Mouse (Mus musculus) limb, embryonic 10.5 days (tissue): ENCODE data around the gene Hpf1. TPM values are rescaled to one million over a fixed set of nuclear protein-coding genes. Genes with fewer than 3 reads are reported as not detected.
A peak's percentile ranks its signal among the peaks of the same experiment; 100 is the strongest.

Experiments used
- DNase-seq: peaks from one replicate; pipeline ENCODE4 v3.0.0-alpha.2; 2017; ENCODE audit warnings: low spot score
- H3K27ac ChIP-seq: fragments of 300-500 bp; sonication (generic); 2 replicates; pipeline ENCODE4 v1.5.1; 2016; ENCODE audit warnings: mild to moderate bottlenecking
- H3K27me3 ChIP-seq: fragments of 300-500 bp; sonication (generic); 2 replicates; pipeline ENCODE4 v1.6.1; 2016; ENCODE audit warnings: low read depth, mild to moderate bottlenecking; ENCODE audit not compliant: poor library complexity, severe bottlenecking
- H3K36me3 ChIP-seq: fragments of 300-500 bp; sonication (generic); 2 replicates; pipeline ENCODE4 v1.6.1; 2016; ENCODE audit warnings: mild to moderate bottlenecking, moderate library complexity
- H3K4me1 ChIP-seq: fragments of 300-500 bp; sonication (generic); 2 replicates; pipeline ENCODE4 v1.6.1; 2016
- H3K4me3 ChIP-seq: fragments of 300-500 bp; sonication (generic); 2 replicates; pipeline ENCODE4 v1.5.1; 2016; ENCODE audit warnings: mild to moderate bottlenecking, moderate library complexity
- H3K9me3 ChIP-seq: fragments of 300-500 bp; sonication (generic); replicated peaks from 2 replicates; pipeline ENCODE4 v1.6.1; 2016; ENCODE audit warnings: mild to moderate bottlenecking
- whole genome bisulfite sequencing: fragments of 180-500 bp; shearing (Covaris S2); methylation state at CpG from one replicate; pipeline ENCODE4 v1.1.7; 2016; 5-methylcytosine and 5-hydroxymethylcytosine counted together
- polyA plus RNA-seq: library from polyadenylated mRNA; unstranded; fragments of >200 nt; fragmentation: Nextera tagmentation; extraction: Ambion mirVana; gene quantifications from 2 replicates; pipeline ENCODE4 v1.2.1, GENCODE M21; 2016

Hpf1 gene
- polyA plus RNA-seq, result 110 and 116 TPM in 2 replicates

DNA sequence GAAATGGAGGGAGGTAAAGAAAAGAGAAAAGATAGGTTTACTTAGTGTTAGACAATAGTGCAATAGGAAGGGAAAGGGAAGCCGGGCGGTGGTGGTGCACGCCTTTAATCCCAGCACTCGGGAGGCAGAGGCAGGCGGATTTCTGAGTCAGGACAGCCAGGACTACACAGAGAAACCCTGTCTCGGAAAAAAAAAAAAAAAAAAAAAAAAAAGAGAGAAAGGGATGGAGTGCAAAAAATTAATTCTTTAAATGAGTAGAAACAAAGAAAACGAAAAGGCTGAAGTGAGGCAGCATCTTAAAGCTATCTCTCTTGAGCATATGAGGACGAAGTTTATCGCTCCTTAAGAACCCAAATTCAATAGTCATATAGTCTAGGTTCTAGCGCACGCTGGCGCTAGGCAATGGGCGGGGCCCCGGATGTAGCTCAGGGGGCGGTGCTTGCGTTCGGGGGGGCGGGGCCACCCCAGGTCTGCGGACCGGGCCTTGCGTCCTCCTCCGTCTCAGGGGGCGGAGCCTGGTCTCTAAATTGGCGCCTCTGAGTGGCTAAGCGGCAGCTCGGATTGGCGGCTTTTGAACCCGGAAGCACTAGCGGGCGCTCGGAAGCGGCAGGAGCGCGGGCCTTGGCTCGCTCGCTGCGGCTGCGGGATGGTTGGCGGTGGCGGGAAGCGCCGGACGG, at the start of gene Hpf1:
TSS of gene Hpf1 (plus strand) at position 576 of the 677 bp plus-strand sequence.
- no peaks in the 10 kb centered on the region for H3K27me3 ChIP-seq
- 6% methylated on average over 43 of the region's 43 CpGs for WGBS
- H3K4me3 ChIP-seq, result peak within 1 kb of the TSS; percentile 76
- peaks cover 23% of the 10 kb centered on the region for H3K36me3 ChIP-seq
- H3K9me3 ChIP-seq, result no peaks in the 10 kb centered on the region
- H3K4me1 ChIP-seq, result peaks cover 20% of the 10 kb centered on the region
- peak within 1 kb of the TSS; percentile 90 for H3K27ac ChIP-seq
- DNase-seq, result peak; percentile 94

DNA sequence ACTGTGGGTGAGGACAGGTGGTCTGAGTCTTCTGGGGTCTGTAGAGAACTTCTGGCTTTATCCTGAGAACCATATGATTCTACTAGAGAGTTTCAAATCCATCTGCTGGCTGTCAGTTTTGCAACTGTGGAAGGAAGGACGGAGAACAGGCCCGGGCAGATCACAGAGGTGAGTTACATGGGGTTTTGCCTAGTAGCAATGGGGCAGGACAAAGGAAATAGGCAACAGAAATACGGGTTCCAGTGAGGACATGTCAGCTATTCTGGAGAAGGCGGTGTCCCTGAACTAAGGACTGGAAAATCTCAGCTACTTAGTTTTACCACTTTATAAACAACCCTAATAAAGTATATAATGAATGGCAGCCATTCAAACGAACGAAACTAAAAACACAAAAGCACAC, 47.8 kb upstream of the Hpf1 start:
- WGBS, result 72% methylated on average over 6 of the region's 6 CpGs
- no peaks in the 10 kb centered on the region for H3K9me3 ChIP-seq

DNA sequence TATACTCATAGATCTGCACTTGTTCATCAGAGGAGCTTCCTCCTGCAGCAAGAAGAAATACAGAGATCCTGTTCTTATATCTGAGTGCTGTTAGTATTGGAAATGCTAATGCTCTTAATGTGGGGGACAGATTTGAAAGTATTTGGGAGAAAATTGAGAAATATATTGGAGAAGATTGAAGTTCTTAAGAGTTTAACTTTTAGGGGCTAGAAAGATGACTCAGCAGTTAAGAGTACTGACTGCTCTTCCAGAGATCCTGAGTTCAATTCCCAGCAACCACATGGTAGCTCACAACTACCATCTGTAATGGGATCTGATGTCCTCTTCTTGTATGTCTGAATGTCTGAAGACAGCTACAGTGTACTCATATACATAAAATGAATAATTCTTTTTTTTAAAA, 32.7 kb upstream of the Hpf1 start:
- Histone ChIP-seq H3K4me3 (no peak overlapping the region), H3K27ac (no peak overlapping the region)

More for the DNA sequence above, 47.8 kb upstream of the Hpf1 start:
- Histone ChIP-seq H3K27me3 (no peaks in the 10 kb centered on the region), H3K4me3 (no peak overlapping the region), H3K4me1 (no peaks in the 10 kb centered on the region), H3K27ac (no peak overlapping the region), H3K36me3 (no peaks in the 10 kb centered on the region)
- no peak for DNase-seq

DNA sequence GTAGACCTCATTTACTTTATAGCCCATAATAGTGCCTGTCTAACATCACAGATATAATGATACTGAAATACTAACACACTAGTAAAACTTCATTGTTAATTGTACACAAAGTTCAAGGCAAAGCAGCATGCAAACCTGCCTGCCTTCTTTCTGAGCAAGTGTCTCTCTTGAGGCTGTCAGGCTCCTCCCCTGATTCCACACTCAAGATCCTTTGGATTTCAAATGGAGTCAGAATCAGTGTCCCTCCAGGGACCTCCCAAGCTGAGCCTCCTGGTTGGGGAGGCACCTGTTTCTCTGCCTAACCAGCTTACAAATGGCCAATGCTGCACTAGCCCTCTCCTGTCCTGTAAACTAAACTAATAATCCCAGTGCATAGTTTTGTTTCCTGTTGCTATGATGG, 32.1 kb upstream of the Hpf1 start:
- no peaks in the 10 kb centered on the region for H3K36me3 ChIP-seq
- no peaks in the 10 kb centered on the region for H3K27me3 ChIP-seq
- H3K4me1 ChIP-seq, result no peaks in the 10 kb centered on the region
- no peak for DNase-seq
- no peaks in the 10 kb centered on the region for H3K9me3 ChIP-seq
- H3K27ac ChIP-seq, result no peak overlapping the region
- no peak overlapping the region for H3K4me3 ChIP-seq

More for the DNA sequence above, 32.7 kb upstream of the Hpf1 start:
- Histone ChIP-seq H3K9me3 (no peaks in the 10 kb centered on the region), H3K27me3 (no peaks in the 10 kb centered on the region), H3K36me3 (no peaks in the 10 kb centered on the region), H3K4me1 (no peaks in the 10 kb centered on the region)
- DNase-seq, result no peak

DNA sequence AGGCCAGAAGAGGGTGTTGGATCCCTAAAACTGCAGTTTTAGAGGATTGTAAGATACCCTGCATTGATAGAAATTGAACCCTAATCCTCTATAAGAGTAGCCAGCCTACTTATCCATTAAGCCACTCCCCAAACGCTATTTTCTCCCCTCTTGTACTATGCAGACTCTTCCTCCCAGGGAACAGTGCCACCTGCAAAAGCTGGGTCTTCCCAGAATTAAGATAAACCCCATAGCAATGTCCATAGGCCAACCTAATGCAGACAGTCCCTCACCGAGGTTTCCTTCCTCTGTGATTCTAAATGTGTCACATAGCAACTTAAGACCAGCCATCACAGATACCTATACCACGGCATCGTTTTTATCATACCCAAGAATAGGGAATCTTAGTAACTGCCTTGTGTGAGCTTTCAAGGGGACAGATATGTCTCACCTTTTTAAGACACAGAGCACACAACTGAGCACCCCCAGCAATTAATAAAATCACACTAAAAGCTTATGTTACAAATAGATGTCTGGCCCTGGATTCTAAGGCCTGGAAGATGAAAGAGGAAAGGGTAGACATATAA, 31.2 kb upstream of the Hpf1 start:
- no peak overlapping the region for H3K27ac ChIP-seq
- H3K36me3 ChIP-seq, result no peaks in the 10 kb centered on the region
- H3K9me3 ChIP-seq, result no peaks in the 10 kb centered on the region
- no peaks in the 10 kb centered on the region for H3K27me3 ChIP-seq
- H3K4me1 ChIP-seq, result no peaks in the 10 kb centered on the region
- no peak for DNase-seq
- H3K4me3 ChIP-seq, result no peak overlapping the region
- WGBS, result 78% methylated on average over 4 of the region's 4 CpGs

DNA sequence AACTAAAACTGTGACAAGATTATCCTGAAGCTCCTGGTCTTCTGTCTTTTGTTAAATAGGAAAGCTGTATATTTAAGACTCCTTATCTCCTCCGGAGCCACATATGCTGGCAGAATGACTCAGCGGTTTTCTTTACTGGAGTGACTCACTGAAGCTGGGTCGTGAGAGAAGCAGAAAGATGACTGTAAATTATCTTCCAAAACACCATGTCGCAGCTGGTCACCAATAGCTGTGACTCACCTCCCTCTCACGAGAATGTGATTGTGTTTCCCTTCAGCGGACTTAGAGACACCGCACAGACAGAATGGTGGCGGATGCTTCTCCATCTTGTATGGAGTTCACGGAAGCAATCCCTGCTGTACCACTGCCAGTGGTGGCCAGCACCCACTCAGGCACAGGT, 30.6 kb upstream of the Hpf1 start:
- Histone ChIP-seq H3K36me3 (no peaks in the 10 kb centered on the region), H3K9me3 (no peaks in the 10 kb centered on the region), H3K4me1 (no peaks in the 10 kb centered on the region), H3K27me3 (no peaks in the 10 kb centered on the region), H3K27ac (no peak overlapping the region), H3K4me3 (no peak overlapping the region)
- WGBS, result 85% methylated on average over 9 of the region's 9 CpGs
- DNase-seq, result no peak

DNA sequence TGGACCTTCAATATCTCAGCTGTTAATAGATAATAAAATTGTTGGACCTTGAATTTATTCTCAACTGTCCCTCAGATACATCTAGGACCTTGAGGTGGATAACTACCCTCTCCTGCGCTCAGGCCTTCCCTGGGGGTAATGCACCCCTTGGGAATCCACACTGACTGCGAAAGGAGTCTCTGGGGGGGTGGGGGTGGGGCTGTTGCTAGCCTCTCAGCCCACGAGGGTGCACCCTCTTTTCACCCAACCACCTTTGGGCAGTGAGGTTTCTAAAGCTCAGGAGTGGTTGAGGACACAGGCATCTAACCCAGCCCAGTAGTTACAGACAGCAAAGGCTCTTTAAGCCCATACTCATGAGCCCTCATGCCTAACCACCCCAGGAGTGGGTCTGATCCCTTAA, 29.5 kb upstream of the Hpf1 start:
- WGBS, result 75% methylated on average over 3 of the region's 3 CpGs
- DNase-seq, result no peak
- Histone ChIP-seq H3K4me1 (no peaks in the 10 kb centered on the region), H3K27me3 (no peaks in the 10 kb centered on the region), H3K9me3 (no peaks in the 10 kb centered on the region), H3K4me3 (no peak overlapping the region), H3K36me3 (no peaks in the 10 kb centered on the region), H3K27ac (no peak overlapping the region)

DNA sequence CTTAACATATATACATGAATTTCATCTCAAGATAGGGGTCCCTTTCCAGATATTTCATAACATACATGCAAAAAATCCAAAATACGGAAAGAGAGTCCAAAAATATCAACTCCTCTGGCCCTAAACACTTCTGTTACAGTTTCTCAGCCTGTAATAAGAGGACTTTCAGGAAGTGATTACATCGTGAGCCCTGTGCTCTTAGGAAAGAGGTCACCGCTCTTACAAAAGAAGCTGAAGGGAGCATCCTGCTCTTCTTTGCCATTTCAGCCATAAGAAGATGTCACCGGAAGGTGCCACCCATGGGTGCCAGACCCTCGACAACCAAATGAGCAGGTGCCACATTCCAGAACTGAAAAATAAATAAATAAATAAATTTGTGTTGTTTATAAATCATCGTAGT, 28.4 kb upstream of the Hpf1 start:
- WGBS, result 90% methylated on average over 6 of the region's 6 CpGs
- no peaks in the 10 kb centered on the region for H3K9me3 ChIP-seq
- no peaks in the 10 kb centered on the region for H3K27me3 ChIP-seq
- H3K4me1 ChIP-seq, result no peaks in the 10 kb centered on the region
- no peak for DNase-seq
- H3K27ac ChIP-seq, result no peak overlapping the region
- no peak overlapping the region for H3K4me3 ChIP-seq
- no peaks in the 10 kb centered on the region for H3K36me3 ChIP-seq

DNA sequence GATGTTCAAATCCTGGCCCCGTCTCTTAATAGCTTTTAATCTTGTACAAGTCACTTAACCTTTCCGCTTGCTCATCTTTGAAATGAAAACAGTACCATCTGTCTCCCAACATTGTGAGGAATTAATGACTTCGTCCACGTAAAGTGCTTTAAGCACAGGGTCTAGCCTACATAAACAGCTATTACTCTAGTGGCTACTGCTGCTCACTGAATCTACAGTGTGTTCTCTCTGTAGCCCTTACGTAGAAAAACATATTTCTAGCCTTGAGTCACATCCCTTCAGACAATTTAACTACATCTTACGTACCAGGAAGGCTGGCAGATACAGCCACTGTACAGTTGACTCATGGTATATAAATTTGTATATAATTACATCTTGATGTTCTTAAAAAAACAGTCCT, 25.3 kb upstream of the Hpf1 start:
- H3K9me3 ChIP-seq, result no peaks in the 10 kb centered on the region
- no peaks in the 10 kb centered on the region for H3K4me1 ChIP-seq
- no peaks in the 10 kb centered on the region for H3K27me3 ChIP-seq
- WGBS, result 86% methylated on average over 6 of the region's 6 CpGs
- DNase-seq, result no peak
- H3K36me3 ChIP-seq, result no peaks in the 10 kb centered on the region
- no peak overlapping the region for H3K27ac ChIP-seq
- H3K4me3 ChIP-seq, result no peak overlapping the region

DNA sequence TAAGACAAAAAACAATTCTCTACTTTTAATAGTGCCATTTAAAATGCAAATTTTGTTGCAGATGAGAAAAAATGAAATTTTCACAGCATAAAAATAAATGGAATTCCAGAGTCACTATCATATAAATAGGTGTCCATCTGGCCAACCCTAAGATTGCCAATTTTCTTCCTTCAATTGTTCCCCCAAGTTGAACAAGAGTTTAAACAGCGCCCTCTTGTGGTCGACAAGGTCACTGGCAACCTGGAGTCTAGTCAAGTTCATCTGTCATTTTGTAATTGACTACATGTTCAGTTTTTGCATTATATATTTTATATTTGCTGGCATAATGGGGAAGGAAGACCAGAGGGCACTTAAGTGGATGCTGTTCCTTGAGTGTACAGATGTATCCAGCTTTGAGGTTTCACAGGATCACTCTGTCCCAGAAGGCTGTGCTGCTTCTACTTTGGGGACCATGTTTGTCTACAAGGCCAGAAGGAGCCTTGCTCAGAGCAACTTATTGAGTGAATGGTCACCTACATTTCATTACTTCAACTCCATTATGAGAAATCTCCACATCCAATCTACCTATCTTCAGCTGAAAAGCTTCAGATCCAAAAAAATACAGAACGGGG, 24.6 kb upstream of the Hpf1 start:
- H3K4me3 ChIP-seq, result no peak overlapping the region
- no peak overlapping the region for H3K27ac ChIP-seq
- peak; percentile 69 for DNase-seq
- no peaks in the 10 kb centered on the region for H3K27me3 ChIP-seq
- 34% methylated on average over 3 of the region's 3 CpGs for WGBS
- no peaks in the 10 kb centered on the region for H3K4me1 ChIP-seq
- no peaks in the 10 kb centered on the region for H3K36me3 ChIP-seq
- H3K9me3 ChIP-seq, result no peaks in the 10 kb centered on the region

DNA sequence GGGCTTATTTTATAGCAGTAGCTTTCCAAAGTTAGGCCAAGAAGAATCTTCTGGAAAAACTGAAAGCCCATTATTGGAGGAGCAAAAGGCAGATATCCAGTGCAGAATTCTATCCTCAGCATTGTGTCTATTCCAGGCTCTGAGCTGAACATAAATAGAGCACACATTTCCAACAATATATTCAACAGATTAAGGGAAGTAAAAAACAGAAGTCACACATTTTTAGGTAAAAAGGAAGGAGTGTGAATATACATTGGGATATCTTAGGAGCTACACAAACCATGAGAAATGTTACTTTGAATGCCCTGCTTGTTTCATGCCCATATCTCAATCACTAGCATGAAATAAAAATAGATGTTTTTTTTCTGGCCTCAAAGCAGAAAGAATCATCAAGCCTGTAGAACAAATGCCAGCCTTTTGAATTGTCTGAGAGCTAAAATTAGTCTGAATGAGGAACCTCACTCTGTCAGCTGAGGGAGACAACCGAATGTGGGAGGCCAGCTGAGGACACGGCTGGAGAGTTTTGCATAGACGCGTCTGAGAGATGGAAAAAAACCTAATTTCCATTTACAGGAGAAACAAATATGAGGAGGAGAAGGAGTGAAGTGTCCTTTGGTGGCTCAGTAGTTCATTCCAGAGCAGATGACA, 22.6 kb upstream of the Hpf1 start:
- no peak for DNase-seq
- Histone ChIP-seq H3K9me3 (no peaks in the 10 kb centered on the region), H3K27ac (no peak overlapping the region), H3K4me1 (no peaks in the 10 kb centered on the region), H3K36me3 (no peaks in the 10 kb centered on the region), H3K27me3 (no peaks in the 10 kb centered on the region), H3K4me3 (no peak overlapping the region)
- 87% methylated on average over 4 of the region's 4 CpGs for WGBS

DNA sequence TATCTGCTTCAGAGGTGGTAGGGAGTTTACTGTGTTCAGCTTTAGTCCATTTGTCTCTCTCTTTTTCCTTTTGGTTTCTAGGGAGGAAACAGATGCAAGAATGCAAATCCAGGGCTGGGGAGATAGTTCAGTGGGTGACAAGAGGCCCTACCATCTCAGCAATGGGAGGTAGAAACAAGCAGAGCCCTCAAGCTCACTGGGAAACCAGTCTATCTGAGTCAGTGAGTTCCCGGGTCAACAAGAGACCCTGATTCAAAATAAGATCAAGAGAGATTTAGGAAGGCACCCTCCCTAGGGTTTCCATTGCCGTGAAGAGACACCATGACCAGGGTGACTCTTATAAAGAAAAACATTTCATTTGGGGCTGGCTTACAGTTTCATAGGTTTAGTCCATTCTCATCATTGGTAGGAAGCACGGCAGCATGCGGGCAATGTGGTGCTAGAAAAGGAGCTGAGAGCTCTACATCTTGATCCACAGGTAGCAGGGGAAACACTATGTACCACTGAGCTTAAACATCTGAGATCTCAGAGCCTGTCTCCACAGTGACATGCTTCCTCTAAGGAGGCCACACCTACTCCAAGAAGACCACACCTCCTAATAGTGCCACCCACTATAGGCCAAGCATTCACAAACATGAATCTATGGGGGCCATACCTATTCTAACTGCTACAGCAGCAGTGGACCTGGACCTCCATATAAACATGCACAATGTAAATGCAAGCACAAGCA, 21.8 kb upstream of the Hpf1 start:
- no peaks in the 10 kb centered on the region for H3K36me3 ChIP-seq
- WGBS, result 88% methylated on average over 4 of the region's 4 CpGs
- DNase-seq, result no peak
- H3K9me3 ChIP-seq, result no peaks in the 10 kb centered on the region
- H3K4me1 ChIP-seq, result peaks cover 1% of the 10 kb centered on the region
- H3K4me3 ChIP-seq, result no peak overlapping the region
- H3K27ac ChIP-seq, result no peak overlapping the region
- H3K27me3 ChIP-seq, result no peaks in the 10 kb centered on the region

DNA sequence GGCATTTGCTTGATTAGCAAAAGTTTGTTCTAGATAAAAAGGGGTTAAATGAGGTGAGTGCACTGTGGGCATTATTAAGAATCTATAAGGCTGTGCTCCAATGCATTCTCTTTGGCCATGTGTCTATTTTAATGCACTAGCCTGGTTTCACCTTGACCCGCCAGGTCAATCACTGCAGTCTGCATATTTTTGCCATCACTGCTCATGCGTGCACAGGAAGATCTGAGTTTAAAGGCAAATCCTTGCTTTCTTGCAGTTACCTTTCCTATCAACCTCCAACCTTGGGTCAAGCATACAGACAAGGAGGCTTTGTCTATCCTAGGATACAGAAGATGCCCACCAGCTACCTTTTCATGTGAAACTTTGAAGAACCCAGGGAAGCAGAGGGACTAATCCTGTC, 20.5 kb upstream of the Hpf1 start:
- DNase-seq, result no peak
- Histone ChIP-seq H3K4me1 (peaks cover 4% of the 10 kb centered on the region), H3K36me3 (no peaks in the 10 kb centered on the region), H3K4me3 (no peak overlapping the region), H3K9me3 (no peaks in the 10 kb centered on the region), H3K27me3 (no peaks in the 10 kb centered on the region), H3K27ac (no peak overlapping the region)
- 91% methylated on average over 2 of the region's 2 CpGs for WGBS
